ENCODE assay signal across 8 mouse cellular contexts in the genomic region with DNA sequence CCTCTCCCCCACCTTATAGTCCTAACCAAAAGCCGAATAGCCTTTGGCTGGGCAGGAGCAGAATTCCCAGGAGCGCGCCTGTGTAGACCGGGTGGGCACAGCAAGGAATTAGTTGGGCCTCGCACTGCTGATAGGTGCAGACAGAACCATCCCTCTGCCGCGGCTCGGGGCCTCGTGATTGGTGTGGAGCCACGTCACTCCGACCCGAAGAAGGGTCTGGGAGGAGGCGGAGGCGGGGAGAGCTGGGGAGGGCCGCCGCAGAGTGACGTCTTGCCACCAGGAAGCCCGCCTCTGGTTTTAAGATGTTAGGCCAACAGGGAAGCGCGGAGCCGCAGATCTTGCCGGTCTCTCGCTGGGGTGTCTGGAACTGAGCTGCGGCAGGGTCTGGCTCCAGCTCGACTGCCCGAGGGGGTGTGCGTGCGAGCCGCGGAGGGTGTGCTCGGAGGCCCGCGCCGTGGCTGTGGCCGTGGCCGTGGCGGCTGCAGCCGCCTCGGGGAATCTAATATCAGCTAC. TPM values are rescaled to one million over a fixed set of nuclear protein-coding genes. Genes with fewer than 3 reads are reported as not detected.
DNase-seq lines count a peak whose midpoint lies in the region; ATAC-seq and TF ChIP-seq lines count a peak whose summit lies in the region.

No protein-coding gene starts in this region.

- peak overlapping the region; percentile 45; the same call in 1 of the 2 replicates for H3K9ac ChIP-seq in heart, postnatal 0 days (replicated peaks; ENCODE audit: low read depth, low read length)
- peak overlapping the region; percentile 51 for H3K9ac ChIP-seq in stomach, embryonic 15.5 days

- peaks cover 99% of the 10 kb centered on the region for H3K27me3 ChIP-seq in heart, postnatal 0 days (ENCODE audit: control insufficient read depth, insufficient read depth, low read length)
- peaks cover 78% of the 10 kb centered on the region for H3K27me3 ChIP-seq in stomach, embryonic 15.5 days (replicated peaks)

- H3K27ac ChIP-seq in heart, postnatal 0 days (ENCODE audit: low read depth): peak overlapping the region; percentile 58
- H3K27ac ChIP-seq in stomach, embryonic 15.5 days: peak overlapping the region; percentile 35; the same call in 1 of the 2 replicates

- H3K36me3 ChIP-seq in heart, postnatal 0 days (replicated peaks; ENCODE audit: control insufficient read depth, insufficient read depth, low read length): no peaks in the 10 kb centered on the region
- no peaks in the 10 kb centered on the region for H3K36me3 ChIP-seq in stomach, embryonic 15.5 days

- H3K4me3 ChIP-seq in heart, postnatal 0 days (ENCODE audit: low read depth, low read length): peak overlapping the region; percentile 58
- H3K4me3 ChIP-seq in stomach, embryonic 15.5 days (replicated peaks): peak overlapping the region; percentile 61

- under 1% methylated on average over 39 of the region's 39 CpGs for WGBS in heart, postnatal 0 days
- WGBS in stomach, embryonic 15.5 days: 0% methylated on average over 38 of the region's 39 CpGs

- H3K9me3 ChIP-seq in heart, postnatal 0 days (replicated peaks; ENCODE audit: control insufficient read depth, low read length): no peaks in the 10 kb centered on the region
- H3K9me3 ChIP-seq in stomach, embryonic 15.5 days: no peaks in the 10 kb centered on the region

- intact Hi-C loops in left cerebral cortex, postnatal 25 days (cut with DNase I): no loop called here

- ATAC-seq in heart, postnatal 0 days (ENCODE audit: insufficient read depth, low read depth): peak; percentile 89
- peak; percentile 84 for ATAC-seq in megakaryocyte progenitor cell, adult 5-6 weeks (replicated peaks; ENCODE audit: poor library complexity)
- peak; percentile 94 for ATAC-seq in stomach, embryonic 15.5 days (ENCODE audit: insufficient read depth, low FRiP score, low read depth)

- TF ChIP-seq CTCF in heart, postnatal 0 days (IDR thresholded peaks at IDR 0.05; ENCODE audit: low read depth): no peak

- no peak for TF ChIP-seq EP300 in heart, postnatal 0 days (IDR thresholded peaks at IDR 0.05; ENCODE audit: low read depth)

- H3K4me2 ChIP-seq in heart, postnatal 0 days (ENCODE audit: low read depth, low read length): peak overlapping the region; percentile 72
- H3K4me2 ChIP-seq in stomach, embryonic 15.5 days: peak overlapping the region; percentile 96

- H3K4me1 ChIP-seq in heart, postnatal 0 days (ENCODE audit: control insufficient read depth, insufficient read depth): no peaks in the 10 kb centered on the region
- H3K4me1 ChIP-seq in stomach, embryonic 15.5 days: peaks cover 28% of the 10 kb centered on the region

- DNase-seq in CD4-positive helper T cell, adult 2 months (ENCODE audit: low read depth, low spot score): peak; percentile 67
- peak; percentile 64 to 68 for DNase-seq in adrenal gland, adult 18-20 months (ENCODE audit: low spot score in 2 of 2)
- DNase-seq in fibroblast of lung, adult 2 months (ENCODE audit: low read depth): peak; percentile 16
- peak; percentile 72 for DNase-seq in heart, postnatal 0 days (ENCODE audit: low spot score)
- peak; percentile 82 to 92 for DNase-seq in kidney, postnatal 25 days
- no peak for DNase-seq in left cerebral cortex, postnatal 25 days (ENCODE audit: low spot score in 2 of 2)

RNA-seq across cellular contexts. Expression of a gene that starts 14.0 kb away (rescaled TPM):
- total RNA-seq in adrenal gland, adult 18-20 months (2021): under 1 TPM in 1 of 2 experiments, not detected in 1; 0.35 TPM
- total RNA-seq in heart, postnatal 0 days (2014; rRNA removed; ENCODE audit: low replicate concordance): 3.9 and 4.1 TPM in 2 replicates
- 11.7 and 13.0 TPM in 2 replicates for polyA plus RNA-seq in heart, postnatal 0 days (2015; fragmentation: Nextera tagmentation; extraction: Ambion mirVana)
- total RNA-seq in megakaryocyte progenitor cell, adult 5-6 weeks (2015): 0.30 TPM in 1 of 2 replicates, not detected in the other
- total RNA-seq in megakaryocyte progenitor cell, adult 5-6 weeks (2017): not detected in 2 replicates
- polyA plus RNA-seq in stomach, embryonic 15.5 days (2015; fragmentation: Nextera tagmentation; extraction: Ambion mirVana): 16.5 and 23.8 TPM in 2 replicates
- 1 to 10 TPM in 1 of 2 experiments, not detected in 1; 1.3 TPM for total RNA-seq in left cerebral cortex, postnatal 25 days (2021)

Comparison
In these comparisons a context has a peak if more than half of its experiments do, and no peak if none do; other contexts are left out.
1. DNase-seq: peak in CD4-positive helper T cell, adult 2 months (single experiment), adrenal gland, adult 18-20 months (2 of 2), fibroblast of lung, adult 2 months (single experiment), heart, postnatal 0 days (single experiment) and kidney, postnatal 25 days (2 of 2); none in left cerebral cortex, postnatal 25 days (0 of 2).
2. Peak in every context shown above with its lines, with median percentiles within 50 percentile points of each other: ATAC-seq.